Mouse (Mus musculus) midbrain, postnatal 0 days (tissue): ENCODE measurements around the gene Olfr323. TPM values are rescaled to one million over a fixed set of nuclear protein-coding genes. Genes with fewer than 3 reads are reported as not detected.

Experiments used
- ATAC-seq: fragments of 200-750 bp; cut with Nextera tagmentation; 2 replicates; pipeline ENCODE4 v1.8.0; 2017; ENCODE audit warnings: moderate number of reproducible peaks, mild to moderate bottlenecking, moderate TSS enrichment, moderate library complexity; ENCODE audit not compliant: low FRiP score
- DNase-seq: peaks from one replicate; pipeline ENCODE4 v3.0.0-alpha.2; 2015; ENCODE audit warnings: low spot score
- H3K27ac ChIP-seq: fragments of 300-500 bp; sonication (generic); 2 replicates; pipeline ENCODE4 v1.5.1; 2014; ENCODE audit warnings: low read depth, mild to moderate bottlenecking, low read length, mixed read lengths
- H3K27me3 ChIP-seq: fragments of 300-500 bp; sonication (generic); 2 replicates; pipeline ENCODE4 v1.6.1; 2014; ENCODE audit warnings: low read length, control low read depth, mixed read lengths; ENCODE audit not compliant: insufficient read depth
- H3K36me3 ChIP-seq: fragments of 300-500 bp; sonication (generic); 2 replicates; pipeline ENCODE4 v1.6.1; 2014; ENCODE audit warnings: low read length, control low read depth, mixed read lengths; ENCODE audit not compliant: insufficient read depth
- H3K4me1 ChIP-seq: fragments of 300-500 bp; sonication (generic); 2 replicates; pipeline ENCODE4 v1.6.1; 2014; ENCODE audit warnings: mild to moderate bottlenecking, control low read depth, antibody characterized with exemption, low read length, mixed read lengths; ENCODE audit not compliant: insufficient read depth
- H3K4me2 ChIP-seq: fragments of 300-500 bp; sonication (generic); 2 replicates; pipeline ENCODE4 v1.6.1; 2014; ENCODE audit warnings: low read depth, mild to moderate bottlenecking, low read length, mixed read lengths; ENCODE audit not compliant: poor library complexity, severe bottlenecking
- H3K4me3 ChIP-seq: fragments of 300-500 bp; sonication (generic); 2 replicates; pipeline ENCODE4 v1.5.1; 2014; ENCODE audit warnings: low read depth, mild to moderate bottlenecking, low read length, moderate library complexity
- H3K9ac ChIP-seq: fragments of 300-500 bp; sonication (generic); replicated peaks from 2 replicates; pipeline ENCODE4 v1.6.1; 2014; ENCODE audit warnings: mild to moderate bottlenecking, low read length, moderate library complexity, mixed read lengths; ENCODE audit not compliant: poor library complexity, severe bottlenecking
- H3K9me3 ChIP-seq: fragments of 300-500 bp; sonication (generic); 2 replicates; pipeline ENCODE4 v1.6.1; 2016; ENCODE audit warnings: low read length, control low read depth
- CTCF ChIP-seq: IDR thresholded peaks from 2 replicates; pipeline ENCODE4 v1.5.1; 2016; ENCODE audit warnings: antibody characterized with exemption, mild to moderate bottlenecking
- WGBS: fragments of 180-500 bp; shearing (Covaris S2); extraction: QIAGEN DNeasy Blood & Tissue Kit; methylation state at CpG from one replicate; pipeline ENCODE4 v1.1.7; 2014; 5-methylcytosine and 5-hydroxymethylcytosine counted together
- polyA plus RNA-seq: library from polyadenylated mRNA; unstranded; fragments of >200 nt; fragmentation: Nextera tagmentation; extraction: Ambion mirVana; gene quantifications from 2 replicates; pipeline ENCODE4 v1.2.1, GENCODE M21; 2015
- total RNA-seq: library from RNA; depleted of rRNA; stranded (reverse); fragments of >200 nt; gene quantifications from 2 replicates; pipeline ENCODE4 v1.2.3, GENCODE M21; 2014

The Olfr323 gene
- total and polyA plus RNA-seq, 2 experiments from 2014 or later = 0.16 TPM; not detected in 1

GRCm38 (mm10) chr11:58634878-58635277, 4.6 kb upstream of the Olfr323 start:
- Histone ChIP-seq H3K4me3 (no peak overlapping the region), H3K4me2 (no peak overlapping the region), H3K27me3 (no peaks in the 10 kb centered on the region), H3K36me3 (no peaks in the 10 kb centered on the region), H3K27ac (no peak overlapping the region), H3K9ac (no peak overlapping the region), H3K9me3 (no peaks in the 10 kb centered on the region), H3K4me1 (no peaks in the 10 kb centered on the region)
- 62% methylated on average over 4 of the region's 4 CpGs for WGBS
- DNase-seq (no peak), ATAC-seq (no peak)
- TF ChIP-seq CTCF = no peak

DNA sequence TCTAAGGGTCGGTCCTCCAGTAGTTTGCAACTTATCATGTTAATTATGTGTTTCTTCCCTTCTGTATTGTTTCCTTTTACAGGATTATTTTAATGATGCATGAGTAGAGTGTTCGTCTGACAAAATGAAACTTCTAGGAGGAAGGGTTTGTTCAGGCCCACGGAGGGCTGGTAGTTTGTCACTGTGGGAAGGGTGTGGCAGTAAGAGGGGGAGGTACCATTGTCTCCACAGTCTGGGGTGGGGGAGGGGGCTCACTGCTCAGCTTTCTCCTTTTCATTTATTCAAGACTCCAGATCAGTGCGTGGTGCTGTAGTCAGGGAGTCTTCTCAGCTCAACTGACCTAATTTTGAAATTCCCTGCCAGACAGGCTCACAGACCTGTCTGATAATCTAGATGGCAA, 4.2 kb downstream of the Olfr323 start:
- WGBS = 53% methylated on average over 4 of the region's 4 CpGs
- H3K4me2 ChIP-seq = no peak overlapping the region
- no peak overlapping the region for H3K27ac ChIP-seq
- ATAC-seq (no peak), DNase-seq (no peak)
- no peak overlapping the region for H3K4me3 ChIP-seq
- H3K4me1 ChIP-seq = no peaks in the 10 kb centered on the region
- TF ChIP-seq CTCF = no peak
- no peaks in the 10 kb centered on the region; the same call in 1 of the 2 replicates for H3K27me3 ChIP-seq
- H3K9ac ChIP-seq = no peak overlapping the region
- no peaks in the 10 kb centered on the region for H3K9me3 ChIP-seq
- H3K36me3 ChIP-seq = no peaks in the 10 kb centered on the region

- WGBS = 44% methylated on average over 6 of the region's 6 CpGs
- no peak for DNase-seq
Observed at GRCm38 (mm10) chr11:58618793-58619192, 11.5 kb downstream of the Olfr323 start.

DNA sequence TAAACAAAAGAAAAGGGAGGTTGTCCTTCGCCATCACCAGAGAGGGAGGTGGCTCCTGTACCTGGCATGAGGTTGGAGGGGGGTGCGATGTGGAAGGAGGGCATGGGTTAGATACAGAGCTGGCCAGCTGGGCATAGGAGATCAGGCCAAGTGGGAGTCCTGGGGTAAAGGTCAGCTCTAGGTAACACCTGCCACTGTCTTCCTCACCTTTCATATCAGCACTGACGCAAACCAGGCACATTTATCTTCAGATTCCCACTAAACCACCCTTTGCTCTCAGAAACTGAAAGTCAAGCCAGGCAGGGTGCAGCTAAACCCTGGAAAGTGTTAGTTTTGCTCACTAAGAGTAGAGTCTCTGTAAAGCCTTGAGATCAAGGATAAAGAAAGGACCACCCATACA, 11.9 kb downstream of the Olfr323 start:
- H3K36me3 ChIP-seq = no peaks in the 10 kb centered on the region
- H3K27me3 ChIP-seq = no peaks in the 10 kb centered on the region
- WGBS = 79% methylated on average over 3 of the region's 3 CpGs
- no peaks in the 10 kb centered on the region; the same call in 1 of the 2 replicates for H3K4me1 ChIP-seq
- no peak overlapping the region for H3K4me3 ChIP-seq
- DNase-seq = no peak
- H3K9ac ChIP-seq = no peak overlapping the region
- ATAC-seq = no peak
- no peak overlapping the region for H3K27ac ChIP-seq
- no peak overlapping the region for H3K4me2 ChIP-seq
- no peaks in the 10 kb centered on the region for H3K9me3 ChIP-seq
- TF ChIP-seq CTCF = no peak

More at GRCm38 (mm10) chr11:58618793-58619192, 11.5 kb downstream of the Olfr323 start:
- no peak for ATAC-seq
- TF ChIP-seq CTCF = no peak
- H3K27me3 ChIP-seq = no peaks in the 10 kb centered on the region; the same call in 1 of the 2 replicates
- no peak overlapping the region for H3K4me2 ChIP-seq
- no peak overlapping the region for H3K27ac ChIP-seq
- H3K4me3 ChIP-seq = no peak overlapping the region
- H3K9ac ChIP-seq = no peak overlapping the region
- no peaks in the 10 kb centered on the region for H3K36me3 ChIP-seq
- no peaks in the 10 kb centered on the region for H3K9me3 ChIP-seq
- H3K4me1 ChIP-seq = no peaks in the 10 kb centered on the region; the same call in 1 of the 2 replicates

- no peak for TF ChIP-seq CTCF
- 93% methylated on average over 4 of the region's 4 CpGs for WGBS
- Histone ChIP-seq H3K9me3 (no peaks in the 10 kb centered on the region), H3K27ac (no peak within 1 kb of the TSS), H3K4me2 (no peak within 1 kb of the TSS), H3K9ac (no peak within 1 kb of the TSS), H3K4me1 (no peaks in the 10 kb centered on the region; the same call in 1 of the 2 replicates), H3K36me3 (no peaks in the 10 kb centered on the region), H3K27me3 (no peaks in the 10 kb centered on the region), H3K4me3 (no peak within 1 kb of the TSS)
- no peak for DNase-seq
- no peak for ATAC-seq
Observed at GRCm38 (mm10) chr11:58615975-58616374, 14.3 kb downstream of the Olfr323 start, which contains the start of gene 2210407C18Rik. TSS of gene 2210407C18Rik (minus strand) at chr11:58616075.

GRCm38 (mm10) chr11:58614526-58614925, 15.8 kb downstream of the Olfr323 start:
- Histone ChIP-seq H3K4me3 (no peak overlapping the region), H3K4me1 (no peaks in the 10 kb centered on the region; the same call in 1 of the 2 replicates), H3K4me2 (no peak overlapping the region), H3K27me3 (no peaks in the 10 kb centered on the region), H3K27ac (no peak overlapping the region), H3K36me3 (no peaks in the 10 kb centered on the region), H3K9ac (no peak overlapping the region), H3K9me3 (no peaks in the 10 kb centered on the region)
- DNase-seq (no peak), ATAC-seq (no peak)
- no peak for TF ChIP-seq CTCF
